Mouse (Mus musculus) mouse trophoblast stem cell (cell line): Measurements from ENCODE around the gene Dnajb13.
"Not testable (repeated sequence)": the region's sequence is repeated elsewhere in the genome, so short reads cannot be mapped to it uniquely, and the experiment has no call there.

Source experiments
- in situ Hi-C, 2 experiments: fragments of 300-500 bp; cut with MseI, MboI; formaldehyde crosslinking; loops; 2 replicates in 1 of 2; 3 replicates in 1 of 2; pipeline ENCODE4 v1.15.1; 2025

Gene Dnajb13

GRCm38 (mm10) chr7:100488474-100489048, 26.2 kb downstream of the Dnajb13 start:
- in situ Hi-C loops: no loop called here

GRCm38 (mm10) chr7:100487301-100487700, 27.5 kb downstream of the Dnajb13 start:
- in situ Hi-C loops: no loop called here

- in situ Hi-C loops: no loop called here
Observed at GRCm38 (mm10) chr7:100484493-100484892, 30.3 kb downstream of the Dnajb13 start.

- in situ Hi-C loops: not testable (repeated sequence)
Observed at GRCm38 (mm10) chr7:100482046-100482445, 32.7 kb downstream of the Dnajb13 start.

- in situ Hi-C loops: no loop called here
Observed at GRCm38 (mm10) chr7:100480175-100480574, 34.6 kb downstream of the Dnajb13 start.

- in situ Hi-C loops: no loop called here
Observed at GRCm38 (mm10) chr7:100479823-100480164, 35.0 kb downstream of the Dnajb13 start.

- in situ Hi-C loops: no loop called here
Observed at GRCm38 (mm10) chr7:100479100-100479822, 35.5 kb downstream of the Dnajb13 start.

- in situ Hi-C loops: no loop called here
Observed at GRCm38 (mm10) chr7:100474680-100475079, 40.1 kb downstream of the Dnajb13 start.

GRCm38 (mm10) chr7:100473846-100474454, 40.8 kb downstream of the Dnajb13 start:
- in situ Hi-C loops: no loop called here

GRCm38 (mm10) chr7:100472777-100473176, 42.0 kb downstream of the Dnajb13 start, which contains the start of gene Ucp3:
Ucp3 (plus strand) TSS chr7:100472990.
- in situ Hi-C loops: no loop called here

GRCm38 (mm10) chr7:100471407-100471797, 43.4 kb downstream of the Dnajb13 start:
- in situ Hi-C loops: no loop called here

GRCm38 (mm10) chr7:100470796-100471406, 43.9 kb downstream of the Dnajb13 start:
- in situ Hi-C loops: no loop called here

GRCm38 (mm10) chr7:100469502-100469901, 45.3 kb downstream of the Dnajb13 start:
- in situ Hi-C loops: no loop called here

GRCm38 (mm10) chr7:100468761-100469160, 46.0 kb downstream of the Dnajb13 start:
- in situ Hi-C loops: no loop called here

GRCm38 (mm10) chr7:100466781-100467510, 47.8 kb downstream of the Dnajb13 start:
- in situ Hi-C loops: no loop called here

GRCm38 (mm10) chr7:100465656-100466309, 49.0 kb downstream of the Dnajb13 start:
- in situ Hi-C loops: no loop called here

- in situ Hi-C loops: no loop called here
Observed at GRCm38 (mm10) chr7:100465248-100465647, 49.5 kb downstream of the Dnajb13 start.

GRCm38 (mm10) chr7:100464248-100464647, 50.5 kb downstream of the Dnajb13 start:
- in situ Hi-C loops: no loop called here

GRCm38 (mm10) chr7:100463757-100464156, 51.0 kb downstream of the Dnajb13 start:
- in situ Hi-C loops: no loop called here

- in situ Hi-C loops: no loop called here
Observed at GRCm38 (mm10) chr7:100463194-100463593, 51.6 kb downstream of the Dnajb13 start.

- in situ Hi-C loops: no loop called here
Observed at GRCm38 (mm10) chr7:100461621-100462151, 53.1 kb downstream of the Dnajb13 start.
